Mouse (Mus musculus) erythroblast, embryonic 14.5 days (primary cell): ENCODE measurements around the gene Sae1.

ENCODE experiments used
- GATA1 ChIP-seq: IDR thresholded peaks from 2 replicates; pipeline ENCODE4 v1.6.1; 2012; ENCODE audit warnings: low read length, inconsistent platforms, mixed read lengths
- TAL1 ChIP-seq: IDR thresholded peaks from 3 replicates; pipeline ENCODE4 v1.6.1; 2012; ENCODE audit warnings: low read length, inconsistent platforms, mixed read lengths

DNA sequence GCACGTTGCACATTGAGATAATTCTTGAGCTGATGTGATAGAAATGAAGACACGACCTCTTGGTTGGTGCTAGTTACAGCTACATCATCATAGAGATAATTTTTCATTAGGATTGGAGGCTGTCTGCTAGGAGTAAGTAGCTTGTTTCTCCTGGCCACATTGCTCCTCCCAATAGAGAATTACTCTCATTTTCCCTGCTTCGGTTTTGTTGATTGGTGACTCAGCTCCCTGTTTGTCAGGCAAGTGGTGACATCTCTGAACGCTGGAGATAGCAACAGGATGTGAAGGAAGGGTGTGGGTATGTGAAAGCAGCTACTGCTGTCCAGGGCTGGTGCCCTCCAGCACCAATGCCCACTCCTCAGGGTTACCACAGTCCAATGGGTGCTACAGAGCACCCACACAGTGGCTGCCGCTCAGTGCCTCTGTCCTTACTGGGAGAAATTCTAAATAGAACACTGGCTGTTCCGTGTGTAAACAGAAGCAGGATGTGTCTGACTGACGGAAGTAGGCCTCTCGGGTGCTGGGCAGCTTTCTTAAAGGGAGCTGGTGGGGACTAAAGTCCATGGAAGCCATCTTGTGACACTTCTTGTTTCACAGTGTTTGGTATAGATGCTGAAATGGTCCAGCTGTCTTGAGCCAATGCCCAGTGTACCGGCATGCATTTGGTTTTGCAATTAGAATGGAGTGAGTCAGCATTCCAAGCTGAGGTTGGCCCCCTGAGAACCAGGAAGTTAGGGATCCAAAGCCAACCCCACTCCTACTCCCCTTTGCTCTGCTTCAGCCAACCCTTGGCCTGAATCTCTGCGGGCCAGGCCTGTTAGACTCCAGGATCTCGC, 18.1 kb upstream of the Sae1 start:
- peak; percentile 59 for TF ChIP-seq TAL1
- peak; percentile 70 for TF ChIP-seq GATA1
